Mouse (Mus musculus) lung, postnatal 0 days (tissue): ENCODE measurements around the gene Mrpl57. TPM values are rescaled to one million over a fixed set of nuclear protein-coding genes. Genes with fewer than 3 reads are reported as not detected.
"Not testable (repeated sequence)": the region's sequence is repeated elsewhere in the genome, so short reads cannot be mapped to it uniquely, and the experiment has no call there.

ENCODE experiments used
- ATAC-seq: fragments of 200-750 bp; cut with Nextera tagmentation; 2 replicates; pipeline ENCODE4 v1.8.0; 2017; ENCODE audit warnings: moderate library complexity
- DNase-seq: peaks from one replicate; pipeline ENCODE4 v3.0.0-alpha.2; 2016; ENCODE audit warnings: low spot score
- H3K27ac ChIP-seq: fragments of 300-500 bp; sonication (generic); 2 replicates; pipeline ENCODE4 v1.5.1; 2014; ENCODE audit warnings: antibody characterized with exemption, mild to moderate bottlenecking, low read length, mixed read lengths
- H3K27me3 ChIP-seq: fragments of 300-500 bp; sonication (generic); replicated peaks from 2 replicates; pipeline ENCODE4 v1.6.1; 2014; ENCODE audit warnings: low read length, mixed read lengths; ENCODE audit not compliant: insufficient read depth
- H3K36me3 ChIP-seq: fragments of 300-500 bp; sonication (generic); 2 replicates; pipeline ENCODE4 v1.6.1; 2014; ENCODE audit warnings: low read length, mixed read lengths; ENCODE audit not compliant: insufficient read depth
- H3K4me1 ChIP-seq: fragments of 300-500 bp; sonication (generic); 2 replicates; pipeline ENCODE4 v1.6.1; 2014; ENCODE audit warnings: antibody characterized with exemption, low read depth, low read length, mixed read lengths; ENCODE audit not compliant: insufficient read depth
- H3K4me2 ChIP-seq: fragments of 300-500 bp; sonication (generic); replicated peaks from 2 replicates; pipeline ENCODE4 v1.6.1; 2014; ENCODE audit warnings: low read depth, mild to moderate bottlenecking, low read length, moderate library complexity, mixed read lengths
- H3K4me3 ChIP-seq: fragments of 300-500 bp; sonication (generic); 2 replicates; pipeline ENCODE4 v1.5.1; 2014; ENCODE audit warnings: low read depth, low read length
- H3K9ac ChIP-seq: fragments of 300-500 bp; sonication (generic); replicated peaks from 2 replicates; pipeline ENCODE4 v1.6.1; 2014; ENCODE audit warnings: low read depth, mild to moderate bottlenecking
- H3K9me3 ChIP-seq: fragments of 300-500 bp; sonication (generic); 2 replicates; pipeline ENCODE4 v1.6.1; 2016; ENCODE audit warnings: low read length, mixed read lengths
- CTCF ChIP-seq: IDR thresholded peaks from 2 replicates; pipeline ENCODE4 v1.5.1; 2016; ENCODE audit warnings: antibody characterized with exemption, mild to moderate bottlenecking
- EP300 ChIP-seq: IDR thresholded peaks from 2 replicates; pipeline ENCODE4 v1.6.1; 2016; ENCODE audit warnings: antibody characterized with exemption, mild to moderate bottlenecking, control low read depth
- WGBS: fragments of 180-500 bp; shearing (Covaris S2); extraction: QIAGEN DNeasy Blood & Tissue Kit; methylation state at CpG from one replicate; pipeline ENCODE4 v1.1.7; 2014; 5-methylcytosine and 5-hydroxymethylcytosine counted together
- polyA plus RNA-seq: library from polyadenylated mRNA; unstranded; fragments of >200 nt; fragmentation: Nextera tagmentation; extraction: Ambion mirVana; gene quantifications from 2 replicates; pipeline ENCODE4 v1.2.1, GENCODE M21; 2015

Gene Mrpl57
- polyA plus RNA-seq, 1 experiment from 2014 or later, result 210 TPM

- no peaks in the 10 kb centered on the region for H3K27me3 ChIP-seq
- no peaks in the 10 kb centered on the region for H3K9me3 ChIP-seq
- H3K4me2 ChIP-seq, result peak overlapping the region; percentile 86
- TF ChIP-seq EP300 (no peak), CTCF (peak; percentile 46)
- peak overlapping the region; percentile 82; the same call in 1 of the 2 replicates for H3K4me3 ChIP-seq
- 68% methylated on average over 1 of the region's 1 CpGs for WGBS
- DNase-seq (no peak), ATAC-seq (no peak)
- 0 out of 2 replicates have a peak overlapping the region, but pooled peaks have one; percentile 82 for H3K9ac ChIP-seq
- no peaks in the 10 kb centered on the region for H3K36me3 ChIP-seq
- H3K4me1 ChIP-seq, result peaks cover 6% of the 10 kb centered on the region; the same call in 1 of the 2 replicates
- 0 out of 2 replicates have a peak overlapping the region, but pooled peaks have one; percentile 94 for H3K27ac ChIP-seq
These were observed 1.2 kb downstream of the Mrpl57 start for GRCm38 (mm10) chr14:57827284-57827683.

- ATAC-seq (peak; percentile 88), DNase-seq (peak; percentile 72)
- H3K27me3 ChIP-seq, result no peaks in the 10 kb centered on the region
- WGBS, result 52% methylated on average over 2 of the region's 2 CpGs
- TF ChIP-seq EP300 (no peak), CTCF (no peak)
- no peak overlapping the region for H3K4me3 ChIP-seq
- no peak overlapping the region for H3K9ac ChIP-seq
- H3K27ac ChIP-seq, result peak overlapping the region; percentile 55; the same call in 1 of the 2 replicates
- H3K36me3 ChIP-seq, result peaks cover 3% of the 10 kb centered on the region; the same call in 1 of the 2 replicates
- H3K9me3 ChIP-seq, result no peaks in the 10 kb centered on the region
- no peaks in the 10 kb centered on the region for H3K4me1 ChIP-seq
- H3K4me2 ChIP-seq, result no peak overlapping the region
These were observed 7.5 kb downstream of the Mrpl57 start for GRCm38 (mm10) chr14:57833526-57833925.

GRCm38 (mm10) chr14:57835157-57835556 is 9.1 kb downstream of the Mrpl57 start:
- DNase-seq, result no peak
- H3K27me3 ChIP-seq, result no peaks in the 10 kb centered on the region
- WGBS, result 80% methylated on average over 10 of the region's 10 CpGs
- H3K27ac ChIP-seq, result no peak overlapping the region
- no peaks in the 10 kb centered on the region for H3K9me3 ChIP-seq
- peaks cover 6% of the 10 kb centered on the region; the same call in 1 of the 2 replicates for H3K36me3 ChIP-seq
- TF ChIP-seq EP300, result no peak
- TF ChIP-seq CTCF, result no peak
- ATAC-seq, result no peak
- no peaks in the 10 kb centered on the region for H3K4me1 ChIP-seq
- H3K9ac ChIP-seq, result no peak overlapping the region
- H3K4me3 ChIP-seq, result no peak overlapping the region
- H3K4me2 ChIP-seq, result no peak overlapping the region

- Histone ChIP-seq H3K36me3 (peaks cover 9% of the 10 kb centered on the region; the same call in 1 of the 2 replicates), H3K9me3 (no peaks in the 10 kb centered on the region), H3K4me2 (no peak overlapping the region), H3K27ac (no peak overlapping the region), H3K27me3 (no peaks in the 10 kb centered on the region), H3K9ac (no peak overlapping the region), H3K4me1 (no peaks in the 10 kb centered on the region), H3K4me3 (no peak overlapping the region)
- 89% methylated on average over 3 of the region's 3 CpGs for WGBS
- DNase-seq (no peak), ATAC-seq (no peak)
- no peak for TF ChIP-seq CTCF
- TF ChIP-seq EP300, result no peak
These were observed 18.5 kb downstream of the Mrpl57 start for GRCm38 (mm10) chr14:57844535-57844934.

- DNase-seq, H3K36me3 ChIP-seq, H3K9me3 ChIP-seq, H3K4me2 ChIP-seq, H3K4me3 ChIP-seq, ATAC-seq, H3K27me3 ChIP-seq, H3K9ac ChIP-seq, H3K27ac ChIP-seq, H3K4me1 ChIP-seq: not testable (repeated sequence)
- 83% methylated on average over 5 of the region's 5 CpGs for WGBS
These were observed 22.0 kb downstream of the Mrpl57 start for GRCm38 (mm10) chr14:57848061-57848460.

GRCm38 (mm10) chr14:57848646-57849045 is 22.6 kb downstream of the Mrpl57 start:
- Histone ChIP-seq H3K36me3 (peaks cover 5% of the 10 kb centered on the region; the same call in 1 of the 2 replicates), H3K27me3 (no peaks in the 10 kb centered on the region), H3K4me2 (no peak overlapping the region), H3K27ac (no peak overlapping the region), H3K9ac (no peak overlapping the region), H3K9me3 (no peaks in the 10 kb centered on the region), H3K4me3 (no peak overlapping the region), H3K4me1 (no peaks in the 10 kb centered on the region)
- WGBS, result 95% methylated on average over 2 of the region's 2 CpGs
- DNase-seq, result no peak
- no peak for TF ChIP-seq CTCF
- no peak for TF ChIP-seq EP300
- ATAC-seq, result no peak

- Histone ChIP-seq H3K4me2 (no peak overlapping the region), H3K27ac (no peak overlapping the region), H3K9me3 (no peaks in the 10 kb centered on the region), H3K36me3 (no peaks in the 10 kb centered on the region; the same call in 1 of the 2 replicates), H3K27me3 (no peaks in the 10 kb centered on the region), H3K9ac (no peak overlapping the region), H3K4me3 (no peak overlapping the region), H3K4me1 (no peaks in the 10 kb centered on the region)
- ATAC-seq (no peak), DNase-seq (no peak)
- WGBS, result 93% methylated on average over 3 of the region's 3 CpGs
- TF ChIP-seq EP300, result no peak
These were observed 24.3 kb downstream of the Mrpl57 start for GRCm38 (mm10) chr14:57850330-57850729.
